Mouse (Mus musculus) kidney, adult 11 months (tissue): ENCODE results near the gene Aven.

Source experiments
- DNase-seq: peaks from one replicate; pipeline ENCODE4 v3.0.0; 2022

Gene Aven

GRCm38 (mm10) chr2:112557453-112557852, 64.7 kb downstream of the Aven start:
- DNase-seq = no peak

- DNase-seq = no peak
Observed at GRCm38 (mm10) chr2:112561549-112561948, 68.8 kb downstream of the Aven start.

- no peak for DNase-seq
Observed at GRCm38 (mm10) chr2:112565060-112565459, 72.3 kb downstream of the Aven start.

GRCm38 (mm10) chr2:112566290-112567085, 73.7 kb downstream of the Aven start:
- no peak for DNase-seq

GRCm38 (mm10) chr2:112567786-112568185, 75.0 kb downstream of the Aven start:
- DNase-seq = no peak

- no peak for DNase-seq
Observed at GRCm38 (mm10) chr2:112590985-112591384, 98.2 kb downstream of the Aven start.

- peak; percentile 24 for DNase-seq
Observed at GRCm38 (mm10) chr2:112591451-112591871, 98.7 kb downstream of the Aven start.

GRCm38 (mm10) chr2:112593322-112593721, 100.6 kb downstream of the Aven start:
- DNase-seq = no peak

GRCm38 (mm10) chr2:112593781-112594180, 101.0 kb downstream of the Aven start:
- no peak for DNase-seq

- DNase-seq = no peak
Observed at GRCm38 (mm10) chr2:112595807-112596206, 103.0 kb downstream of the Aven start.

GRCm38 (mm10) chr2:112596415-112596814, 103.7 kb downstream of the Aven start:
- DNase-seq = no peak

- no peak for DNase-seq
Observed at GRCm38 (mm10) chr2:112597064-112597463, 104.3 kb downstream of the Aven start.

- DNase-seq = no peak
Observed at GRCm38 (mm10) chr2:112600222-112600621, 107.5 kb downstream of the Aven start.

GRCm38 (mm10) chr2:112602487-112602886, 109.7 kb downstream of the Aven start:
- no peak for DNase-seq

- DNase-seq = no peak
Observed at GRCm38 (mm10) chr2:112606536-112606935, 113.8 kb downstream of the Aven start.

- no peak for DNase-seq
Observed at GRCm38 (mm10) chr2:112612628-112613027, 119.9 kb downstream of the Aven start.

- no peak for DNase-seq
Observed at GRCm38 (mm10) chr2:112614375-112614774, 121.6 kb downstream of the Aven start.

GRCm38 (mm10) chr2:112617206-112617605, 124.4 kb downstream of the Aven start:
- no peak for DNase-seq

GRCm38 (mm10) chr2:112625156-112625555, 132.4 kb downstream of the Aven start:
- DNase-seq = no peak

GRCm38 (mm10) chr2:112630669-112631068, 137.9 kb downstream of the Aven start:
- DNase-seq = no peak

GRCm38 (mm10) chr2:112632536-112632935, 139.8 kb downstream of the Aven start:
- no peak for DNase-seq

GRCm38 (mm10) chr2:112637206-112637605, 144.4 kb downstream of the Aven start:
- no peak for DNase-seq

GRCm38 (mm10) chr2:112653836-112654235, 161.1 kb downstream of the Aven start:
- no peak for DNase-seq

GRCm38 (mm10) chr2:112656131-112656530, 163.4 kb downstream of the Aven start:
- DNase-seq = no peak

GRCm38 (mm10) chr2:112669461-112669860, 176.7 kb downstream of the Aven start:
- DNase-seq = no peak
